Mouse (Mus musculus) kidney, adult 10 weeks (tissue): Measurements from ENCODE around the gene Vipr1. TPM values are rescaled to one million over a fixed set of nuclear protein-coding genes. Genes with fewer than 3 reads are reported as not detected.

Experiments
- polyA plus RNA-seq: library from polyadenylated mRNA; stranded (reverse); fragments of 350-450 nt; fragmentation: Illumina TruSeq; extraction: RNeasy Lipid Tissue Mini Kit (QIAGEN cat#74804); gene quantifications from one replicate; pipeline ENCODE4 v1.2.3, GENCODE M21; 2014; ENCODE audit warnings: low read depth, low replicate concordance

Gene Vipr1
- polyA plus RNA-seq: 0.24 TPM

GRCm38 (mm10) chr9:121642401-121643181 is at the start of gene Vipr1:
Vipr1 (plus strand) TSS chr9:121642716.

GRCm38 (mm10) chr9:121642001-121642400 is 515 bp upstream of the Vipr1 start, which contains the start of gene Lyzl4:
Lyzl4 (minus strand) TSS chr9:121642096.

DNA sequence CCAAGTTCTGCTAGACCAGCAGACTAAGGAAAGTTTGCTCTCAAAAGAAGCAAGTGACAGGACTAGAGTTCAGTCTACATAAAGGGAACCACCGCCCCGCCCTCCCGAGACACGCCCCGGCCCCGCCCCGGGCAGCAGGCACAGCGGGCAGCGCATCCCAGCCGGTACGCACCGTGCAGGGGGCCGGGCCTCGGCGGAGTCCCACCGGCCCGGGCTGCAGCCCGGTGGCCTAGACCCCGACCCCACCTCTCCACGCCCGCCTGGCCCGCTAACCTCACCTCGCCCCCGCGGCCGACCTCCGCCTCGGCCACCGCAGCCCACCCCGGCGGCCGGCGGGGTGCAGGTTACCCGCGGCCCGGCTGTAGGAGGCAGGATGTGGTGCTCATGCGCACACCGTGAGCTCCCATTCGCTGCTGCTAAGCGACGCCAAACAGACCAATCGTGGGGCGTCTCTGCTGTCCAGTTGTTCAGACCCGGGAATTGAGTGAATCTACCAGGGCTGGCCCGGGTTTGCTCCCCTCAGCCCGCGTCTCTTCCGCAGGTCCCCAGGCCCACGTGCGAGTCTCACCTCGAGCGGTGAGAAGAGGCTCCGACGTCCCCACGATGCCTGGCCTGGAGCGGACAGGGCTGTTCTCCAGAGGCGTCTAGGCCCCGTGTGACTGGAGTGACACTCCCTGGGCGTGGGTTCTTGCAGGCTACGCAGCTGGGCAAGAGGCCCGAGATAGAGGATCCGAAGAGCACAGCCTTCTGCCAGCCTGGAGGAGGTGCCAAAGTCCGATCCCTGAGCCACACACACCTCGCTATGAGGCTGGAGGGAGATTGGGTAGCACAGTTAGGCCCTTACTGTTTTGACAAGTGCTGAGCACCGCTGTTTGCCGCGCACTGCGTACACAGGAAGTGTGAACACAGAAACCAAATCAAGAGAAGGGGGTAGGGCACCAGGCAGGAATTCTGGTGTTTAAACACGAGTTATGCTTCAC is 62.4 kb downstream of the Vipr1 start, which contains the start of gene Sec22c:
Gene Sec22c, minus strand, starts transcription at position 845 of the 980 bp plus-strand sequence.

DNA sequence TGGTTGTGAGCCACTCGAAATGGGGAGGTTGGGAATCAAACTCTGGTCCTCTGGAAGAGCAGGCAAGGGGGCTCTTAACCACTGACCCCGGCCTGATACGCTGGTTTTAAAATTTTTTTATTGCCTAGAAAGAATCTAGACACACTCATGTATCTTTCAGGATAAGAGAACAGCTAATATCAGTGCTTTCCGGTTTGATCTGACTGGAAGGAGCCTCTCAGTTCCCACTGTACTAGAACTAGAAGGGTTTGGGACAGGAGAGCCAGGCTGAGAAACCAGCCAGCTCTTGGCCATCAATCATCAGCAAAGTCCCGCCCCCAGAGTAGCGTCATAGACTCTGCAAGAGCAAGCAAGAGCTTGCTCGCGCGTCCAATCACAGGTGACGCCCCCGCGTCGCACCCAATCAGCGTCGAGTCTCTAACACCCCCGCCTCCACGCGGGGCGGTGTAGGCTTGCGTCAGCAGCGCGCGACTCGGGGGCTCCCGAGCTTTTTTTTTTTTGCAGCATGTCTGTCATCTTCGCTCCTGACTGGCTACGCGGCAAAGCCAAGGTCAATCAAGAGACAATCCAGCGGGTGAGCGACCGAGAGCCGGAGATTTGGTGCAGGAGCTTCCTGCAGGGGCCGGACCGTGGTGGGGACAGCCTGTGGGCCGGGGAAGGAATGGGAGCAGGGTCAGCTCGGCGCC is 67.5 kb downstream of the Vipr1 start, which contains the start of gene Ss18l2:
Gene Ss18l2, plus strand, starts transcription at position 432 of the 686 bp plus-strand sequence.

DNA sequence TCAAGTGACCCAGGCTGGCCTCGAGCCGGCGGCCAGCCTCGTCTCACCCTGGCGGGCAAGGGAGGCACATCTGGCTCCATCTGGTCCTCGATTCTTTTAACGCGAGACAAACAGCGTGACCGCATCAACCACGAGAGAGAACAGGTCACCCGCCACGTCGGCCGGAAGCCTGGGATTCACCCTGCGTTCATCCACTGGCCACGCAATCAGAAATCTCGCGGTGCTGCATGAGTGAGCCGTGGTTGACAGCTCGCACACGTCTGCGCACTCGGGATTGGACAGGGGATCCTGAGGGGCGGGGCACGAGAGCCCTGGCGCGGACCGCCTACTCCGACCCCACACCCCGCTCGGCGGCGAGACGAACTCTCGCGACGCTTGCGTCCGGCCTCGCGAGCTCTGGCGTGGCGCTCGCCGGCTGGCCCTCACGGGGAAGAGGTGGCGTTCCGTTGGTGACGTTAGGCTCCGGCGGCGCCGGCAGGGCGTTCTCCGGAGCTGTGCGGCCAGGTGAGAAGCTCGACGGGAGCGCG is 76.3 kb downstream of the Vipr1 start, which contains the start of gene Nktr:
Gene Nktr, plus strand, starts transcription at position 378 of the 527 bp plus-strand sequence.

Other genes with a start within 250 kb of the Vipr1 start
- 10.9 TPM for gene Cck, start 147.0 kb upstream of the Vipr1 start, polyA plus RNA-seq
- not detected for gene Lyzl4, start 620 bp upstream of the Vipr1 start, polyA plus RNA-seq
- 6.2 TPM for gene Sec22c, start 62.8 kb downstream of the Vipr1 start, polyA plus RNA-seq
- 77.1 TPM for gene Ss18l2, start 67.6 kb downstream of the Vipr1 start, polyA plus RNA-seq
- 81.3 TPM for gene Nktr, start 76.5 kb downstream of the Vipr1 start, polyA plus RNA-seq
- 0.08 TPM for gene Zfp651, start 116.6 kb downstream of the Vipr1 start, polyA plus RNA-seq
- gene Klhl40, start 134.9 kb downstream of the Vipr1 start, polyA plus RNA-seq: not detected
- gene Hhatl, start 149.8 kb downstream of the Vipr1 start, polyA plus RNA-seq: not detected
- gene Ccdc13, start 196.7 kb downstream of the Vipr1 start, polyA plus RNA-seq: not detected
- gene Higd1a, start 215.6 kb downstream of the Vipr1 start, polyA plus RNA-seq: 76.6 TPM